Mouse (Mus musculus) kidney, adult 2 months (tissue): ENCODE measurements around the gene Prss30.

Experiments
- CTCF ChIP-seq: fragments of 200-500 bp; conservative IDR thresholded peaks from 2 replicates; pipeline ENCODE4 v1.5.1; 2011; ENCODE audit warnings: low read depth, mild to moderate bottlenecking, control low read depth, low read length, moderate library complexity, mixed read lengths; ENCODE audit not compliant: insufficient read depth, insufficient read length
- POLR2A ChIP-seq: fragments of 200-500 bp; IDR thresholded peaks from one replicate; pipeline ENCODE4 v1.6.1; 2011; ENCODE audit warnings: low read depth, low read length, control low read depth

DNA sequence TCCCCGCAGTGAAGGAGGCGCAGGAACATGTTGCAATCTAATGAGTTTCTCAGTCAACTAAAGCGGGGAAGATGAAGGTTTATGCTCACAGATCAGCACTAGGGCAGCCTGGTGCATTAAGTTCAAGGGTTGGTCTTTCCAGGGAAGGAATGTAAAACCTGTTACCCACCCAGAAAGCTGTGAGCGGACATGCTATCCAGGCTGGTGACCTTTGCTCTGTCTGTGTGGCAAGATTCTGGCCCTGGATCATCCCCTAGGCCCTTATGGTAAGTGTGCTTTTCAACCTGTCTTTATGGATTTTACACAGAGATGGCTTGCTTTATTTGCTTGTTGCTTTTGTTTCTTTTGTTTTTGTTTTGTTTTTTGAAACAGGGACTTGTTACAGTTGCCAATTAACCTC, 3.7 kb downstream of the Prss30 start:
- TF ChIP-seq CTCF = no peak
- TF ChIP-seq POLR2A = no peak
